Mouse (Mus musculus) ES-CJ7 (cell line): Measurements from ENCODE around the gene Prep.
"Not testable (repeated sequence)": the region's sequence is repeated elsewhere in the genome, so short reads cannot be mapped to it uniquely, and the experiment has no call there.

Source experiments
- DNase-seq: peaks from one replicate; pipeline ENCODE4 v3.0.0; 2011; ENCODE audit warnings: low read depth, low spot score

The Prep gene

GRCm38 (mm10) chr10:45114462-45114861 is 47.5 kb downstream of the Prep start:
- DNase-seq = peak; percentile 51

GRCm38 (mm10) chr10:45116832-45117231 is 49.8 kb downstream of the Prep start:
- DNase-seq = no peak

- DNase-seq = no peak
Observed at GRCm38 (mm10) chr10:45118389-45118788, 51.4 kb downstream of the Prep start.

- DNase-seq = peak; percentile 77
Observed at GRCm38 (mm10) chr10:45121637-45122036, 54.6 kb downstream of the Prep start.

GRCm38 (mm10) chr10:45122476-45122875 is 55.5 kb downstream of the Prep start:
- DNase-seq = no peak

- no peak for DNase-seq
Observed at GRCm38 (mm10) chr10:45123011-45123410, 56.0 kb downstream of the Prep start.

- no peak for DNase-seq
Observed at GRCm38 (mm10) chr10:45129105-45129504, 62.1 kb downstream of the Prep start.

GRCm38 (mm10) chr10:45130004-45130403 is 63.0 kb downstream of the Prep start:
- DNase-seq = no peak

- peak; percentile 46 for DNase-seq
Observed at GRCm38 (mm10) chr10:45132371-45132770, 65.4 kb downstream of the Prep start.

- no peak for DNase-seq
Observed at GRCm38 (mm10) chr10:45136806-45137205, 69.8 kb downstream of the Prep start.

GRCm38 (mm10) chr10:45139910-45140309 is 72.9 kb downstream of the Prep start:
- no peak for DNase-seq

- no peak for DNase-seq
Observed at GRCm38 (mm10) chr10:45140474-45141212, 73.6 kb downstream of the Prep start.

GRCm38 (mm10) chr10:45142359-45142758 is 75.4 kb downstream of the Prep start:
- no peak for DNase-seq

- DNase-seq = no peak
Observed at GRCm38 (mm10) chr10:45144038-45144817, 77.2 kb downstream of the Prep start.

GRCm38 (mm10) chr10:45146821-45147220 is 79.8 kb downstream of the Prep start:
- DNase-seq = no peak

GRCm38 (mm10) chr10:45151137-45151536 is 84.1 kb downstream of the Prep start:
- peak; percentile 77 for DNase-seq

GRCm38 (mm10) chr10:45151771-45152692 is 85.0 kb downstream of the Prep start:
- no peak for DNase-seq

GRCm38 (mm10) chr10:45154557-45155060 is 87.6 kb downstream of the Prep start:
- DNase-seq = no peak

GRCm38 (mm10) chr10:45165851-45166250 is 98.8 kb downstream of the Prep start:
- DNase-seq = no peak

GRCm38 (mm10) chr10:45173927-45174326 is 106.9 kb downstream of the Prep start:
- no peak for DNase-seq

GRCm38 (mm10) chr10:45174345-45174744 is 107.3 kb downstream of the Prep start:
- DNase-seq = no peak

GRCm38 (mm10) chr10:45177798-45178197 is 110.8 kb downstream of the Prep start, which contains the start of gene Popdc3:
TSS of gene Popdc3 (plus strand) at chr10:45178098.
- DNase-seq = not testable (repeated sequence)
